Mouse (Mus musculus): Measurements from ENCODE around the gene Olfr487. TPM values are rescaled to one million over a fixed set of nuclear protein-coding genes. Genes with fewer than 3 reads are reported as not detected.
"Not testable (repeated sequence)": the region's sequence is repeated elsewhere in the genome, so short reads cannot be mapped to it uniquely, and the experiment has no call there.

Olfr487 gene
- polyA plus RNA-seq, 1 experiment = not detected

DNA sequence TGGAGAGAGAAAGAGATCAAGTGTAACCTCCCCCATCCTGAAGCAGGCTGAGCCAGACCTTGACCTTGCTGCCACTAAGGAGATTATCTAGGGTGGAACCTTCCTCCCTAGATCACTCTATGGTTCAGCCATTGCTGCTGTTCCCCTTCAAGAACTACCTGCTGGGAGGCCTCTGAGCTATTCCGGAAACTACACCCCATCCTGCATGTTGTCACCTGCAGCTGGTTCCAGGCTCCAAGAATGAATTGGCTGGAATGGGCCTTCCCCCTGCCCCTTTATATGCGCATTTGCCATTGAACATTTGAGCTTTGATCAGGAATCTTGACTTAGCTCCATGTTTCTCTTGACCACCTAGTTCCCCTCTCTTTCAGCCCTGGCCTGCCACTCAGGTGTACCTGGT lies 29.2 kb downstream of the Olfr487 start:
- H3K36me3 ChIP-seq (ENCODE audit: control insufficient read depth, insufficient read depth, low read length, poor library complexity, severe bottlenecking); H3K27me3 ChIP-seq (ENCODE audit: control insufficient read depth, insufficient read depth, low read length, poor library complexity, severe bottlenecking); H3K9ac ChIP-seq (ENCODE audit: low read depth, poor library complexity, severe bottlenecking); H3K4me3 ChIP-seq (ENCODE audit: low read depth, low read length); H3K4me1 ChIP-seq (ENCODE audit: control insufficient read depth, insufficient read depth, low read length): not testable (repeated sequence)
- H3K9me3 ChIP-seq (replicated peaks; ENCODE audit: control insufficient read depth, insufficient read depth, low read length, poor library complexity, severe bottlenecking) = peaks cover 40% of the 10 kb centered on the region
- H3K27ac ChIP-seq (ENCODE audit: insufficient read depth, low read length) = peak overlapping the region; percentile 40
- peak; percentile 85 for TF ChIP-seq EP300 (IDR thresholded peaks at IDR 0.05; ENCODE audit: insufficient read depth, low read depth, low read length)

DNA sequence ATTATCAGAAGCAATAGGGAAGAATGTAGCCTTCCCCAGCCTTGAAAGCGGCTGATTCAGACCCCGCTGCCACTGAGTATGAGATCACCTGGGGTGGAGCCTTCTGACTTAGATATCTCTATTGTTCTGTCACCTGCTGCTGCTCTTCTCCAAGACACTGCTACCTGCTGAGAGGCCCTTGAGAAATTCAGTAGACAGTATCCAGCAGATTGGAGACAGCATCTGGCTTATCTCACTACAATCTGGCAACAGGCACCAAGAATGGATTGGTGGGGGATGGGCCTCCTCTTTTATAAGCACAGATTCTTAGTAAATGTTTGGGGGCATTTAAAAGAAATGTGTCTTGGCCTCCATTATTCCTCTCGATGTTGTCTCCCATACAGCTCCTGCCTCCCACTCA lies 30.0 kb downstream of the Olfr487 start:
- H3K4me1 ChIP-seq (ENCODE audit: control insufficient read depth, insufficient read depth, low read length); H3K9ac ChIP-seq (ENCODE audit: low read depth, poor library complexity, severe bottlenecking); H3K4me3 ChIP-seq (ENCODE audit: low read depth, low read length); H3K27me3 ChIP-seq (ENCODE audit: control insufficient read depth, insufficient read depth, low read length, poor library complexity, severe bottlenecking); H3K36me3 ChIP-seq (ENCODE audit: control insufficient read depth, insufficient read depth, low read length, poor library complexity, severe bottlenecking): not testable (repeated sequence)
- Histone ChIP-seq H3K27ac (ENCODE audit: insufficient read depth, low read length) (peak overlapping the region; percentile 70; the same call in 1 of the 2 replicates), H3K9me3 (replicated peaks; ENCODE audit: control insufficient read depth, insufficient read depth, low read length, poor library complexity, severe bottlenecking) (peaks cover 32% of the 10 kb centered on the region)

- not testable (repeated sequence) for H3K27ac ChIP-seq (ENCODE audit: insufficient read depth, low read length); H3K4me1 ChIP-seq (ENCODE audit: control insufficient read depth, insufficient read depth, low read length); H3K27me3 ChIP-seq (ENCODE audit: control insufficient read depth, insufficient read depth, low read length, poor library complexity, severe bottlenecking); H3K9ac ChIP-seq (ENCODE audit: low read depth, poor library complexity, severe bottlenecking); H3K9me3 ChIP-seq (replicated peaks; ENCODE audit: control insufficient read depth, insufficient read depth, low read length, poor library complexity, severe bottlenecking); H3K4me3 ChIP-seq (ENCODE audit: low read depth, low read length); H3K36me3 ChIP-seq (ENCODE audit: control insufficient read depth, insufficient read depth, low read length, poor library complexity, severe bottlenecking)
Observed at GRCm38 (mm10) chr7:108172642-108173041, 41.8 kb downstream of the Olfr487 start, which contains the start of gene Olfr486. Gene Olfr486, minus strand, starts transcription at chr7:108172742.

DNA sequence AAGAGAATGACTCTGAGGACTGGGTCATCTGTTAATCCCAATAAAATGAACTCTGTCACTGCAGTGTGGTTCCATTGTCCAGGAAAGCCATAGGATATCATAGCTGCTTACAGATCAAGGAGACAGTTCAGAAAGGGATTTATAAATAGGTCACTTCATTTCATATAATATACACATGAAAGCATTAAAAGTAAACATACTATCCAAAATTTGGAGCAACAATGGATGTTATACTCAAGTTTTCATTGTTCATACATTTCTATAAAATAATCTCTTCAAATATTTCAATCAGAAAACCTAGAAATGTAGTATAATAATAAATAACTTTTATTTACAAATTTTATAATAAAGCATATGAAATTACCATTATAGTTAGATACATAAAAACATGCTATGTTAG lies 54.7 kb downstream of the Olfr487 start, which contains the start of gene Olfr485:
Gene Olfr485 (minus strand): TSS at position 101 of the 400 bp plus-strand sequence.
- no peak for TF ChIP-seq POLR2A (IDR thresholded peaks at IDR 0.05; ENCODE audit: insufficient read depth, low read length)
- no peak for TF ChIP-seq CTCF (IDR thresholded peaks at IDR 0.05; ENCODE audit: low read depth, low read length)
- TF ChIP-seq EP300 (IDR thresholded peaks at IDR 0.05; ENCODE audit: insufficient read depth, low read depth, low read length) = no peak
- Histone ChIP-seq H3K36me3 (ENCODE audit: control insufficient read depth, insufficient read depth, low read length, poor library complexity, severe bottlenecking) (no peaks in the 10 kb centered on the region), H3K27ac (ENCODE audit: insufficient read depth, low read length) (no peak within 1 kb of the TSS), H3K27me3 (ENCODE audit: control insufficient read depth, insufficient read depth, low read length, poor library complexity, severe bottlenecking) (no peaks in the 10 kb centered on the region), H3K9me3 (replicated peaks; ENCODE audit: control insufficient read depth, insufficient read depth, low read length, poor library complexity, severe bottlenecking) (no peaks in the 10 kb centered on the region), H3K9ac (ENCODE audit: low read depth, poor library complexity, severe bottlenecking) (no peak within 1 kb of the TSS), H3K4me3 (ENCODE audit: low read depth, low read length) (no peak within 1 kb of the TSS), H3K4me1 (ENCODE audit: control insufficient read depth, insufficient read depth, low read length) (no peaks in the 10 kb centered on the region)

Other genes starting within 250 kb of the Olfr487 start
- not detected in 2 replicates for gene Olfr476, start 249.8 kb downstream of the Olfr487 start, polyA plus RNA-seq (2011; ENCODE audit: insufficient read depth, insufficient read length, low read depth, missing spikeins)
- not detected in 2 replicates for gene Olfr477, start 227.9 kb downstream of the Olfr487 start, polyA plus RNA-seq (2011; ENCODE audit: insufficient read depth, insufficient read length, low read depth, missing spikeins)
- gene Olfr478, start 180.6 kb downstream of the Olfr487 start, polyA plus RNA-seq (2011; ENCODE audit: insufficient read depth, insufficient read length, low read depth, missing spikeins) = not detected in 2 replicates
- not detected in 2 replicates for gene Olfr479, start 163.9 kb downstream of the Olfr487 start, polyA plus RNA-seq (2011; ENCODE audit: insufficient read depth, insufficient read length, low read depth, missing spikeins)
- gene Olfr480, start 147.3 kb downstream of the Olfr487 start, polyA plus RNA-seq (2011; ENCODE audit: insufficient read depth, insufficient read length, low read depth, missing spikeins) = not detected in 2 replicates
- 0.12 TPM in 1 of 2 replicates, not detected in the other for gene Olfr481, start 134.8 kb downstream of the Olfr487 start, polyA plus RNA-seq (2011; ENCODE audit: insufficient read depth, insufficient read length, low read depth, missing spikeins)
- not detected in 2 replicates for gene Olfr482, start 117.0 kb downstream of the Olfr487 start, polyA plus RNA-seq (2011; ENCODE audit: insufficient read depth, insufficient read length, low read depth, missing spikeins)
- gene Olfr483, start 113.8 kb downstream of the Olfr487 start, polyA plus RNA-seq (2011; ENCODE audit: insufficient read depth, insufficient read length, low read depth, missing spikeins) = not detected in 2 replicates
- gene Olfr484, start 87.2 kb downstream of the Olfr487 start, polyA plus RNA-seq (2011; ENCODE audit: insufficient read depth, insufficient read length, low read depth, missing spikeins) = not detected in 2 replicates
- not detected in 2 replicates for gene Olfr485, start 54.8 kb downstream of the Olfr487 start, polyA plus RNA-seq (2011; ENCODE audit: insufficient read depth, insufficient read length, low read depth, missing spikeins)
- gene Olfr486, start 41.9 kb downstream of the Olfr487 start, polyA plus RNA-seq (2011; ENCODE audit: insufficient read depth, insufficient read length, low read depth, missing spikeins) = not detected in 2 replicates
- not detected in 2 replicates for gene Olfr488, start 43.7 kb upstream of the Olfr487 start, polyA plus RNA-seq (2011; ENCODE audit: insufficient read depth, insufficient read length, low read depth, missing spikeins)
- gene Olfr490, start 74.3 kb upstream of the Olfr487 start, polyA plus RNA-seq (2011; ENCODE audit: insufficient read depth, insufficient read length, low read depth, missing spikeins) = not detected in 2 replicates
- gene Olfr491, start 98.8 kb upstream of the Olfr487 start, polyA plus RNA-seq (2011; ENCODE audit: insufficient read depth, insufficient read length, low read depth, missing spikeins) = not detected in 2 replicates
- not detected in 2 replicates for gene Olfr492, start 109.0 kb upstream of the Olfr487 start, polyA plus RNA-seq (2011; ENCODE audit: insufficient read depth, insufficient read length, low read depth, missing spikeins)
- not detected in 2 replicates for gene Olfr493, start 132.3 kb upstream of the Olfr487 start, polyA plus RNA-seq (2011; ENCODE audit: insufficient read depth, insufficient read length, low read depth, missing spikeins)
- not detected in 2 replicates for gene Olfr494, start 150.7 kb upstream of the Olfr487 start, polyA plus RNA-seq (2011; ENCODE audit: insufficient read depth, insufficient read length, low read depth, missing spikeins)
- gene Olfr495, start 178.5 kb upstream of the Olfr487 start, polyA plus RNA-seq (2011; ENCODE audit: insufficient read depth, insufficient read length, low read depth, missing spikeins) = not detected in 2 replicates
- not detected in 2 replicates for gene Olfr497, start 205.8 kb upstream of the Olfr487 start, polyA plus RNA-seq (2011; ENCODE audit: insufficient read depth, insufficient read length, low read depth, missing spikeins)